Mouse (Mus musculus) megakaryocyte progenitor cell, adult 5-6 weeks (primary cell): Measurements from ENCODE around the gene Krt28. TPM values are rescaled to one million over a fixed set of nuclear protein-coding genes. Genes with fewer than 3 reads are reported as not detected.

Experiments
- ATAC-seq: replicated peaks from 2 replicates; pipeline ENCODE4 v1.8.0; 2016; ENCODE audit warnings: mild to moderate bottlenecking, moderate TSS enrichment, inconsistent platforms; ENCODE audit not compliant: poor library complexity
- total RNA-seq, 2 experiments: library from RNA; stranded (forward) in 1 of 2; stranded (reverse) in 1 of 2; fragments of 157-497, 149-512 nt in 1 of 2; fragments of 200-1000 nt in 1 of 2; gene quantifications; 2 replicates each; pipeline versions ENCODE4 v1.2.3 to v1.2.4; 2015 to 2017

The Krt28 gene
- total RNA-seq, 2 experiments from 2014 or later = not detected

GRCm38 (mm10) chr11:99369229-99369628 lies 5.5 kb downstream of the Krt28 start:
- ATAC-seq = no peak

GRCm38 (mm10) chr11:99366791-99367190 lies 7.9 kb downstream of the Krt28 start:
- ATAC-seq = 0 out of 2 replicates have a peak, but pooled peaks have one; percentile 34

- ATAC-seq = 0 out of 2 replicates have a peak, but pooled peaks have one; percentile 42
Observed at GRCm38 (mm10) chr11:99364412-99364811, 10.3 kb downstream of the Krt28 start.

- ATAC-seq = no peak
Observed at GRCm38 (mm10) chr11:99361423-99361822, 13.3 kb downstream of the Krt28 start.

GRCm38 (mm10) chr11:99351004-99351403 lies 23.7 kb downstream of the Krt28 start, which contains the start of gene Krt27:
Gene Krt27 (minus strand): TSS chr11:99351104.
- no peak for ATAC-seq

GRCm38 (mm10) chr11:99339299-99339847 lies 35.3 kb downstream of the Krt28 start:
- ATAC-seq = no peak

- ATAC-seq = no peak
Observed at GRCm38 (mm10) chr11:99337866-99338265, 36.8 kb downstream of the Krt28 start, which contains the start of gene Krt26. Gene Krt26 (minus strand): TSS chr11:99337966.

- ATAC-seq = no peak
Observed at GRCm38 (mm10) chr11:99333426-99333825, 41.3 kb downstream of the Krt28 start.

GRCm38 (mm10) chr11:99329655-99330054 lies 45.0 kb downstream of the Krt28 start:
- no peak for ATAC-seq

GRCm38 (mm10) chr11:99322851-99323250 lies 51.9 kb downstream of the Krt28 start, which contains the start of gene Krt25:
Gene Krt25 (minus strand): TSS chr11:99322951.
- ATAC-seq = no peak

GRCm38 (mm10) chr11:99321094-99321493 lies 53.6 kb downstream of the Krt28 start:
- no peak for ATAC-seq

- no peak for ATAC-seq
Observed at GRCm38 (mm10) chr11:99319127-99319526, 55.6 kb downstream of the Krt28 start.

GRCm38 (mm10) chr11:99316543-99316942 lies 58.2 kb downstream of the Krt28 start:
- no peak for ATAC-seq

Other genes starting within 250 kb of the Krt28 start
- gene Ccr7, start 219.8 kb downstream of the Krt28 start, total RNA-seq (2015) = 0.17 and 0.22 TPM in 2 replicates
- gene Ccr7, start 219.8 kb downstream of the Krt28 start, total RNA-seq (2017) = not detected in 2 replicates
- gene Smarce1, start 143.9 kb downstream of the Krt28 start, total RNA-seq (2015) = 95.7 and 108 TPM in 2 replicates
- 161 and 260 TPM in 2 replicates for gene Smarce1, start 143.9 kb downstream of the Krt28 start, total RNA-seq (2017)
- not detected in 2 replicates for gene Krt222, start 130.8 kb downstream of the Krt28 start, total RNA-seq (2015)
- not detected in 2 replicates for gene Krt222, start 130.8 kb downstream of the Krt28 start, total RNA-seq (2017)
- gene Krt24, start 89.6 kb downstream of the Krt28 start, total RNA-seq (2015) = not detected in 2 replicates
- gene Krt24, start 89.6 kb downstream of the Krt28 start, total RNA-seq (2017) = not detected in 2 replicates
- gene Krt25, start 52.0 kb downstream of the Krt28 start, total RNA-seq (2015) = not detected in 2 replicates
- not detected in 2 replicates for gene Krt25, start 52.0 kb downstream of the Krt28 start, total RNA-seq (2017)
- gene Krt26, start 36.9 kb downstream of the Krt28 start, total RNA-seq (2015) = not detected in 2 replicates
- not detected in 2 replicates for gene Krt26, start 36.9 kb downstream of the Krt28 start, total RNA-seq (2017)
- not detected in 2 replicates for gene Krt27, start 23.8 kb downstream of the Krt28 start, total RNA-seq (2015)
- gene Krt27, start 23.8 kb downstream of the Krt28 start, total RNA-seq (2017) = not detected in 2 replicates
- gene Krt10, start 14.5 kb upstream of the Krt28 start, total RNA-seq (2015) = 2.3 and 7.2 TPM in 2 replicates
- gene Krt10, start 14.5 kb upstream of the Krt28 start, total RNA-seq (2017) = 0.47 TPM in 1 of 2 replicates, not detected in the other
- not detected in 2 replicates for gene Krt12, start 47.4 kb upstream of the Krt28 start, total RNA-seq (2015)
- not detected in 2 replicates for gene Krt12, start 47.4 kb upstream of the Krt28 start, total RNA-seq (2017)
- gene Krt20, start 63.2 kb upstream of the Krt28 start, total RNA-seq (2015) = not detected in 2 replicates
- gene Krt20, start 63.2 kb upstream of the Krt28 start, total RNA-seq (2017) = not detected in 2 replicates
- gene Krt23, start 118.2 kb upstream of the Krt28 start, total RNA-seq (2015) = not detected in 2 replicates
- not detected in 2 replicates for gene Krt23, start 118.2 kb upstream of the Krt28 start, total RNA-seq (2017)
- not detected in 2 replicates for gene Krt39, start 146.4 kb upstream of the Krt28 start, total RNA-seq (2015)
- not detected in 2 replicates for gene Krt39, start 146.4 kb upstream of the Krt28 start, total RNA-seq (2017)
- gene Krt40, start 168.3 kb upstream of the Krt28 start, total RNA-seq (2015) = not detected in 2 replicates
- gene Krt40, start 168.3 kb upstream of the Krt28 start, total RNA-seq (2017) = not detected in 2 replicates
- not detected in 2 replicates for gene Krtap3-3, start 176.0 kb upstream of the Krt28 start, total RNA-seq (2015)
- not detected in 2 replicates for gene Krtap3-3, start 176.0 kb upstream of the Krt28 start, total RNA-seq (2017)
- not detected in 2 replicates for gene Krtap3-2, start 181.9 kb upstream of the Krt28 start, total RNA-seq (2015)
- not detected in 2 replicates for gene Krtap3-2, start 181.9 kb upstream of the Krt28 start, total RNA-seq (2017)
- gene Gm11939, start 184.6 kb upstream of the Krt28 start, total RNA-seq (2015) = not detected in 2 replicates
- not detected in 2 replicates for gene Gm11939, start 184.6 kb upstream of the Krt28 start, total RNA-seq (2017)
- gene Krtap3-1, start 191.7 kb upstream of the Krt28 start, total RNA-seq (2015) = not detected in 2 replicates
- gene Krtap3-1, start 191.7 kb upstream of the Krt28 start, total RNA-seq (2017) = not detected in 2 replicates
- not detected in 2 replicates for gene Krtap1-5, start 206.1 kb upstream of the Krt28 start, total RNA-seq (2015)
- gene Krtap1-5, start 206.1 kb upstream of the Krt28 start, total RNA-seq (2017) = not detected in 2 replicates
- gene Krtap1-4, start 208.8 kb upstream of the Krt28 start, total RNA-seq (2015) = not detected in 2 replicates
- gene Krtap1-4, start 208.8 kb upstream of the Krt28 start, total RNA-seq (2017) = not detected in 2 replicates
- not detected in 2 replicates for gene Krtap1-3, start 216.4 kb upstream of the Krt28 start, total RNA-seq (2015)
- gene Krtap1-3, start 216.4 kb upstream of the Krt28 start, total RNA-seq (2017) = not detected in 2 replicates
- gene Krtap9-3, start 223.2 kb upstream of the Krt28 start, total RNA-seq (2015) = not detected in 2 replicates
- not detected in 2 replicates for gene Krtap9-3, start 223.2 kb upstream of the Krt28 start, total RNA-seq (2017)
- gene Gm11938, start 228.4 kb upstream of the Krt28 start, total RNA-seq (2015) = not detected in 2 replicates
- not detected in 2 replicates for gene Gm11938, start 228.4 kb upstream of the Krt28 start, total RNA-seq (2017)
- not detected in 2 replicates for gene Gm11937, start 235.3 kb upstream of the Krt28 start, total RNA-seq (2015)
- not detected in 2 replicates for gene Gm11937, start 235.3 kb upstream of the Krt28 start, total RNA-seq (2017)
- not detected in 2 replicates for gene Krtap2-4, start 239.9 kb upstream of the Krt28 start, total RNA-seq (2015)
- not detected in 2 replicates for gene Krtap2-4, start 239.9 kb upstream of the Krt28 start, total RNA-seq (2017)
- not detected in 2 replicates for gene Gm11562, start 245.5 kb upstream of the Krt28 start, total RNA-seq (2015)
- gene Gm11562, start 245.5 kb upstream of the Krt28 start, total RNA-seq (2017) = not detected in 2 replicates